Comparison of ENCODE assay signal across 8 mouse cellular contexts in genomic region chr8:126971314-126971664, GRCm38 (mm10). TPM values are rescaled to one million over a fixed set of nuclear protein-coding genes. Genes with fewer than 3 reads are reported as not detected.
A peak's percentile ranks its signal among the peaks of the same experiment; 100 is the strongest.
DNase-seq lines count a peak whose midpoint lies in the region; ATAC-seq and TF ChIP-seq lines count a peak whose summit lies in the region.

No protein-coding gene starts in this region.

- H3K79me2 ChIP-seq in myocyte (ENCODE audit: control insufficient read depth, insufficient read depth), result peaks cover 25% of the 10 kb centered on the region

- no peaks in the 10 kb centered on the region for H3K9me3 ChIP-seq in embryonic facial prominence, embryonic 10.5 days
- no peaks in the 10 kb centered on the region for H3K9me3 ChIP-seq in hindbrain, postnatal 0 days (ENCODE audit: low read length)

- DNase-seq in layer of hippocampus, adult 2 months (ENCODE audit: low spot score in 2 of 2), result no peak
- no peak for DNase-seq in layer of hippocampus, postnatal 14 days (ENCODE audit: low spot score in 2 of 2)
- DNase-seq in embryonic facial prominence, embryonic 10.5 days (ENCODE audit: low spot score), result no peak
- DNase-seq in hindbrain, postnatal 0 days (ENCODE audit: low spot score), result no peak
- DNase-seq in adrenal gland, postnatal 10 days, result no peak
- no peak for DNase-seq in spleen, postnatal 10 days (ENCODE audit: low spot score in 2 of 2)

- peak overlapping the region; percentile 84 for H3K4me2 ChIP-seq in hindbrain, postnatal 0 days (ENCODE audit: low read depth, low read length)
- H3K4me2 ChIP-seq in myocyte (ENCODE audit: low read depth), result peak overlapping the region; percentile 95

- peak; percentile 66 for ATAC-seq in hindbrain, postnatal 0 days
- ATAC-seq in granulocyte monocyte progenitor cell, adult 5-6 weeks (replicated peaks; ENCODE audit: poor library complexity, severe bottlenecking), result no peak

- WGBS in embryonic facial prominence, embryonic 10.5 days, result 13% methylated on average over 13 of the region's 13 CpGs
- WGBS in hindbrain, postnatal 0 days, result 13% methylated on average over 13 of the region's 13 CpGs

- peaks cover 31% of the 10 kb centered on the region for H3K36me3 ChIP-seq in embryonic facial prominence, embryonic 10.5 days (replicated peaks)
- 0 out of 2 replicates have a peak, but pooled peaks cover 7% of the 10 kb centered on the region for H3K36me3 ChIP-seq in hindbrain, postnatal 0 days (ENCODE audit: insufficient read depth, low read length)
- H3K36me3 ChIP-seq in myocyte (ENCODE audit: control insufficient read depth, insufficient read depth), result peaks cover 9% of the 10 kb centered on the region

- peak overlapping the region; percentile 64 for H3K9ac ChIP-seq in hindbrain, postnatal 0 days (replicated peaks; ENCODE audit: low read length)

- peaks cover 1% of the 10 kb centered on the region; the same call in 1 of the 2 replicates for H3K27me3 ChIP-seq in embryonic facial prominence, embryonic 10.5 days (replicated peaks; ENCODE audit: low read depth, poor library complexity, severe bottlenecking)
- H3K27me3 ChIP-seq in hindbrain, postnatal 0 days (ENCODE audit: insufficient read depth, low read length), result no peaks in the 10 kb centered on the region
- H3K27me3 ChIP-seq in myocyte (ENCODE audit: control insufficient read depth, insufficient read depth, insufficient read length), result no peaks in the 10 kb centered on the region

- H3K4me1 ChIP-seq in embryonic facial prominence, embryonic 10.5 days, result peaks cover 14% of the 10 kb centered on the region
- H3K4me1 ChIP-seq in hindbrain, postnatal 0 days (ENCODE audit: insufficient read depth, low read length), result 0 out of 2 replicates have a peak, but pooled peaks cover 6% of the 10 kb centered on the region

- H3K4me3 ChIP-seq in layer of hippocampus, adult 2 months, result peak overlapping the region; percentile 96
- H3K4me3 ChIP-seq in embryonic facial prominence, embryonic 10.5 days, result peak overlapping the region; percentile 100
- H3K4me3 ChIP-seq in hindbrain, postnatal 0 days (ENCODE audit: low read length), result peak overlapping the region; percentile 94
- H3K4me3 ChIP-seq in myocyte, result peak overlapping the region; percentile 66

- H3K27ac ChIP-seq in layer of hippocampus, adult 2 months, result peak overlapping the region; percentile 84
- H3K27ac ChIP-seq in embryonic facial prominence, embryonic 10.5 days (replicated peaks), result peak overlapping the region; percentile 85
- peak overlapping the region; percentile 88 for H3K27ac ChIP-seq in hindbrain, postnatal 0 days

- peak overlapping the region; percentile 51 for H3ac ChIP-seq in myocyte (ENCODE audit: control insufficient read depth, insufficient read length)

- TF ChIP-seq POLR2A in myocyte (IDR thresholded peaks at IDR 0.05; ENCODE audit: insufficient read length, low read depth), result no peak

- no peak for TF ChIP-seq CTCF in layer of hippocampus, adult 2 months (conservative IDR thresholded peaks at IDR 0.05)
- no peak for TF ChIP-seq CTCF in hindbrain, postnatal 0 days (IDR thresholded peaks at IDR 0.05; ENCODE audit: low read depth)

TF ChIP-seq in myocyte, 11 proteins besides CTCF, POLR2A, EP300 and RAD21:
- no peak for TF ChIP-seq CEBPB (IDR thresholded peaks at IDR 0.05; ENCODE audit: insufficient read depth, poor library complexity, severe bottlenecking)
- TF ChIP-seq POLR2AphosphoS2 (IDR thresholded peaks at IDR 0.05; ENCODE audit: insufficient read length, low read depth), result no peak
- no peak for TF ChIP-seq REST (IDR thresholded peaks at IDR 0.05; ENCODE audit: insufficient read depth, insufficient read length)
- no peak for TF ChIP-seq MAX (IDR thresholded peaks at IDR 0.05; ENCODE audit: low read depth)

RNA-seq across cellular contexts. Expression of gene Rbm34, which starts 0.4 kb away (rescaled TPM):
- total RNA-seq in layer of hippocampus, adult 2 months (2021), result 10 to 100 TPM; 12.1 to 12.9 TPM
- total RNA-seq in layer of hippocampus, postnatal 14 days (2021), result 10 to 100 TPM; 14.0 to 14.8 TPM
- 24.9 and 26.9 TPM in 2 replicates for polyA plus RNA-seq in embryonic facial prominence, embryonic 10.5 days (2016; fragmentation: Nextera tagmentation; extraction: Ambion mirVana)
- total RNA-seq in hindbrain, postnatal 0 days (2014; rRNA removed), result 9.8 and 10.4 TPM in 2 replicates
- 28.3 and 29.0 TPM in 2 replicates for polyA plus RNA-seq in hindbrain, postnatal 0 days (2015; fragmentation: Nextera tagmentation; extraction: Ambion mirVana)
- polyA plus RNA-seq in myocyte (2012; fragmentation: generic; extraction: Trizol), result 4.9 TPM
- 27.7 and 28.9 TPM in 2 replicates for total RNA-seq in granulocyte monocyte progenitor cell, adult 5-6 weeks (2014; fragmentation: Nextera tagmentation)
- total RNA-seq in granulocyte monocyte progenitor cell, adult 5-6 weeks (2017), result 41.9 and 44.5 TPM in 2 replicates
- 10 to 100 TPM; 14.2 to 15.3 TPM for total RNA-seq in adrenal gland, postnatal 10 days (2021)

RNA-seq across cellular contexts. Expression of gene Tomm20, which starts 25.6 kb away (rescaled TPM):
- 100 to 1,000 TPM; 209 to 214 TPM for total RNA-seq in layer of hippocampus, adult 2 months (2021)
- total RNA-seq in layer of hippocampus, postnatal 14 days (2021), result 100 to 1,000 TPM; 165 to 178 TPM
- polyA plus RNA-seq in embryonic facial prominence, embryonic 10.5 days (2016; fragmentation: Nextera tagmentation; extraction: Ambion mirVana), result 285 and 304 TPM in 2 replicates
- 125 and 141 TPM in 2 replicates for total RNA-seq in hindbrain, postnatal 0 days (2014; rRNA removed)
- 224 and 232 TPM in 2 replicates for polyA plus RNA-seq in hindbrain, postnatal 0 days (2015; fragmentation: Nextera tagmentation; extraction: Ambion mirVana)
- 327 TPM for polyA plus RNA-seq in myocyte (2012; fragmentation: generic; extraction: Trizol)
- 72.5 and 80.0 TPM in 2 replicates for total RNA-seq in granulocyte monocyte progenitor cell, adult 5-6 weeks (2014; fragmentation: Nextera tagmentation)
- total RNA-seq in granulocyte monocyte progenitor cell, adult 5-6 weeks (2017), result 237 and 273 TPM in 2 replicates
- total RNA-seq in adrenal gland, postnatal 10 days (2021), result 100 to 1,000 TPM; 157 to 187 TPM
